Mouse (Mus musculus): ENCODE data around the gene Cpne7.

Cpne7 gene

GRCm38 (mm10) chr8:123113908-123114469 lies 3.2 kb upstream of the Cpne7 start:
- no peak for DNase-seq (ENCODE audit: extremely low read depth, insufficient read length, low spot score)

- DNase-seq (ENCODE audit: extremely low read depth, insufficient read length, low spot score) = no peak
Observed at GRCm38 (mm10) chr8:123114644-123115043, 2.5 kb upstream of the Cpne7 start.

GRCm38 (mm10) chr8:123117744-123118143 lies 570 bp downstream of the Cpne7 start:
- no peak for DNase-seq (ENCODE audit: extremely low read depth, insufficient read length, low spot score)

DNA sequence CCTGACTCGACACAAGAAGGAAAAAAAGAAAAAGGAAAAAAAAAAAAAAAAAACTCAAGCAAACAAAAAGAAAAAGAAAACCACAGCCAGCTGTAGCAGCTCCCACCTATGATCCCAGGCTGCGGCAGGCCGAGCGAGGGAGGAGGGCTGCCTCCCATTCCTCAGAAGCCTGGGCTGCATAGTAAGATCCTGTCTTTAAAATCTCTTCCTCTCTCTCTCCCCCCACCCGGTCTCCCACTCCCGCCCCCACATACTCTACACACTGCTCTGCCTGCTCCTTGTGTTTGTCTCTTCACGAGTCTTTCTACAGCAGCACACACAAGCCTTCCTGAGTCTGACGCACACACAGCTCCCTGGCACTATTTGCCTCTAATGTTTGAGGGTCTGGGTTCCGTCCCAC lies 4.9 kb downstream of the Cpne7 start:
- no peak for DNase-seq (ENCODE audit: extremely low read depth, insufficient read length, low spot score)

DNA sequence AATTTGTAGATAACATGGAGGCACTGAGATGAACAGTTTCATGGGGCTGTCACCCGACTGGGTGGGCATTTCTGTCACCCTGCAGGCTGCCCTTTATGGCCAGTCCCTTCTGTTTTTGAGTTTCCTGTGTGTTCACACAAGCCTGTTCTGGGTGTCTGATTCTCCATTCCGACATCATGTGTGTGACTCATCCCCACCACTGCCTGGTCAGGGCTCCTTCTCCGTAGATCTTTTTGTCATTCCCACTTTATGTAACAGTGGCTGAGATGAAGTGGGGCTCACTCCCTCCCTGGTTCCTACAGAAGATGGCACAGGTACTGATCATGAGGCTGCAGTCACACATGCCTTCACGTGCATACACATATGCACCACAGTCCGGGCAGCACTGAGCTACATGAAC lies 5.5 kb downstream of the Cpne7 start:
- DNase-seq (ENCODE audit: extremely low read depth, insufficient read length, low spot score) = no peak

DNA sequence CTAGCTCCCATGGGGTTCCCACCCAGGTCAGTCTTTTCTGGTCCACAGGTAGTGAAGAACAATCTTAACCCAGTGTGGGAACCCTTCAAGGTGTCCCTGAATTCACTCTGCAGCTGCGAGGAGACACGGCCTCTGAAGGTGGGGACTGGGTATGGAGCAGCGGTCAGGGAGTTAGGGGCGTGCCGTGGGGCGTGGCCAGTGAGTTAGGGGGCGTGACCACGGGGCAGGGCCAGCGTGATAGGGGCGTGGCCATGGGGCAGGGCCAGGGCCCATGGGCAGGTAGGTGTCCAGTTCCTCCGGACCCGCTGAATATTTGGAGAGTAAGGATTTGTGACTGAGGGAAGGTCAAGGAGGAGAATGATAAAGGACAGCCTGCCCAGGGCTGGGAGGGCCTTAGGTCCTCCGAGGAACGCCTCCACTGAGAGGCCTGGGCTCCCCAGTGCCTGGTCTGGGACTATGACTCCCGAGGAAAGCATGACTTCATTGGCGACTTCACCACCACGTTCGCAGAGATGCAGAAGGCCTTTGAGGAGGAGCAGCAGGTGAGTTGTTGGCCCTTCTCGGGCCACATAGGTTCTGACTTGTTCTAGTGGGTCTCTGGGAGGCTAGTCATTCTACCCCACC lies 9.1 kb downstream of the Cpne7 start:
- DNase-seq (ENCODE audit: extremely low read depth, insufficient read length, low spot score) = peak; percentile 62

- no peak for DNase-seq (ENCODE audit: extremely low read depth, insufficient read length, low spot score)
Observed at GRCm38 (mm10) chr8:123131041-123131440, 13.9 kb downstream of the Cpne7 start.

- no peak for DNase-seq (ENCODE audit: extremely low read depth, insufficient read length, low spot score)
Observed at GRCm38 (mm10) chr8:123132953-123133352, 15.8 kb downstream of the Cpne7 start.

GRCm38 (mm10) chr8:123134149-123134713 lies 17.1 kb downstream of the Cpne7 start:
- no peak for DNase-seq (ENCODE audit: extremely low read depth, insufficient read length, low spot score)

DNA sequence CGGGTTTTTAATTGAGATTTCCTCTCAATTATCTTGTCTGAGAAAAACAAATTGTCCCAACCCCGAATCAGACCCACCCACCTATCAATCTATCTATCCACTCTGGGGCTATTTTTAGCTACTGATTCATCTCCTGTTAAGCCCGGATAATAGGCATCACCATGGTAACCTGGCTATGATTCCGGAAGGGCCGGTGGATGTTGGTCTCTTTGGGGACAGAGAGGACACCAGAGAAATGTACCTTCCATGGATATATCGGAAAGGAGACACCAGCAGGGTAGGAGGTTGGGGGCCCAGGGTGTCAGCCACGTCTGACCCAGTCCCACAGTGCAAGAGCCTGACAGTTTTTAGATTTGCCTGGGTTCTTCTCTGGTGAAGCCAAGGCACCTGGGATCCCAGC lies 18.2 kb downstream of the Cpne7 start:
- no peak for DNase-seq (ENCODE audit: extremely low read depth, insufficient read length, low spot score)

- DNase-seq (ENCODE audit: extremely low read depth, insufficient read length, low spot score) = no peak
Observed at GRCm38 (mm10) chr8:123135806-123136205, 18.6 kb downstream of the Cpne7 start.

- no peak for DNase-seq (ENCODE audit: extremely low read depth, insufficient read length, low spot score)
Observed at GRCm38 (mm10) chr8:123136287-123136686, 19.1 kb downstream of the Cpne7 start.

GRCm38 (mm10) chr8:123137645-123138077 lies 20.5 kb downstream of the Cpne7 start:
- no peak for DNase-seq (ENCODE audit: extremely low read depth, insufficient read length, low spot score)

- DNase-seq (ENCODE audit: extremely low read depth, insufficient read length, low spot score) = no peak
Observed at GRCm38 (mm10) chr8:123138741-123139140, 21.6 kb downstream of the Cpne7 start.

GRCm38 (mm10) chr8:123141741-123142462 lies 24.7 kb downstream of the Cpne7 start:
- DNase-seq (ENCODE audit: extremely low read depth, insufficient read length, low spot score) = peak; percentile 74

- DNase-seq (ENCODE audit: extremely low read depth, insufficient read length, low spot score) = no peak
Observed at GRCm38 (mm10) chr8:123145279-123145678, 28.1 kb downstream of the Cpne7 start.

DNA sequence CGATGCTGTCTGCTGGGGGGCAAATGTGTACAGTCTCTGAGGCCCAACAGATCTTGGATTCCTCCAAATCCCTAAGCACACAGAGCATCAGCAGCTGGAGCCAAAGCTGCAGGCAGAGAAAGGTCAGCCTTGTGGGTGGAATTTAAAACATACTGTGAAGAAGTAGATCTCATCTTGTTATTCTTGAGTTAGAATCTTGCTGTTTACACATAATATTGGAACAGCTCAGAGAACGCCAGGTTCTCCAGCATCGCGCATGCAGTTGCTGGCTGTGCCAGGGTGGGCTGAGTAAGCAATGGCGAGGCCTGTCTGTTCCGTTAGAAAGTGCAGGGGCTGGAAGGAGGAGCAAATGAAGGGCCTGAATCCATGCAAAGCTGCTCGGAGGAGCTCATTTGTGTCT lies 29.2 kb downstream of the Cpne7 start:
- no peak for DNase-seq (ENCODE audit: extremely low read depth, insufficient read length, low spot score)

GRCm38 (mm10) chr8:123150737-123151171 lies 33.6 kb downstream of the Cpne7 start:
- DNase-seq (ENCODE audit: extremely low read depth, insufficient read length, low spot score) = no peak

GRCm38 (mm10) chr8:123155177-123155576 lies 38.0 kb downstream of the Cpne7 start:
- DNase-seq (ENCODE audit: extremely low read depth, insufficient read length, low spot score) = no peak

GRCm38 (mm10) chr8:123156070-123156773 lies 39.0 kb downstream of the Cpne7 start:
- no peak for DNase-seq (ENCODE audit: extremely low read depth, insufficient read length, low spot score)

GRCm38 (mm10) chr8:123157888-123158465 lies 40.8 kb downstream of the Cpne7 start, which contains the start of gene Sult5a1:
Gene Sult5a1, minus strand, starts transcription at chr8:123158315.
- no peak for DNase-seq (ENCODE audit: extremely low read depth, insufficient read length, low spot score)
